Mouse (Mus musculus): ENCODE measurements around the gene Csnk1d. TPM values are rescaled to one million over a fixed set of nuclear protein-coding genes. Genes with fewer than 3 reads are reported as not detected.
A peak's percentile ranks its signal among the peaks of the same experiment; 100 is the strongest.

Gene Csnk1d
- polyA plus RNA-seq, 1 experiment, result 106 TPM

DNA sequence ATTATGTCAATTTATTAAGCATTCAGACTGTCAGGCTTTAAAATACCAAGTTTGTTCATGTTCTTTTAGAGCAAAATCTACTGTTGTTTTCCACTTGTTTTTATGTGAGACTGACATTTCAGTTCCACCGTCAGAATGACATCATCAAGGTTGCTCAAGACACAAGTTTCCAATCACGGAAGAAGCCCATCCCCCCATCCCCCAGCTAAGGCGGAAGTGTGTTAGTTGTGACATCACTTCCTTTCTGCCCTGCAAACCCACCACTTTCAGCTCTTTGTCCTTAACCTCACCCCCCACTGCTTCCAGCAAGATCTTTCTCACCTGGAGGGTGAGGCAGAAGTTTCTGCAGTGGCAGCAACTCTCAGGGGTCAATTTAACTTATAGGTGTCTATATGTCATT, 74.7 kb downstream of the Csnk1d start:
- Histone ChIP-seq H3K4me3 (ENCODE audit: control insufficient read depth, insufficient read depth, low read length) (no peak overlapping the region), H3K36me3 (ENCODE audit: control insufficient read depth, insufficient read depth, low read length) (no peaks in the 10 kb centered on the region), H3K27me3 (ENCODE audit: control insufficient read depth, insufficient read depth, low read length) (no peaks in the 10 kb centered on the region), H3K4me1 (replicated peaks; ENCODE audit: control insufficient read depth, insufficient read depth, low read length) (peaks cover 3% of the 10 kb centered on the region), H3K27ac (ENCODE audit: control insufficient read depth, insufficient read depth, low read length) (peak overlapping the region; percentile 80)
- TF ChIP-seq POLR2A (IDR thresholded peaks at IDR 0.05; ENCODE audit: control insufficient read depth, extremely low read depth, insufficient read depth, low read length, poor library complexity) (no peak), CTCF (IDR thresholded peaks at IDR 0.05; ENCODE audit: borderline replicate concordance, control insufficient read depth, extremely low read depth, insufficient read depth, low read length, poor library complexity) (no peak)
- 48% methylated on average over 3 of the region's 3 CpGs for WGBS
- DNase-seq, result peak; percentile 25

DNA sequence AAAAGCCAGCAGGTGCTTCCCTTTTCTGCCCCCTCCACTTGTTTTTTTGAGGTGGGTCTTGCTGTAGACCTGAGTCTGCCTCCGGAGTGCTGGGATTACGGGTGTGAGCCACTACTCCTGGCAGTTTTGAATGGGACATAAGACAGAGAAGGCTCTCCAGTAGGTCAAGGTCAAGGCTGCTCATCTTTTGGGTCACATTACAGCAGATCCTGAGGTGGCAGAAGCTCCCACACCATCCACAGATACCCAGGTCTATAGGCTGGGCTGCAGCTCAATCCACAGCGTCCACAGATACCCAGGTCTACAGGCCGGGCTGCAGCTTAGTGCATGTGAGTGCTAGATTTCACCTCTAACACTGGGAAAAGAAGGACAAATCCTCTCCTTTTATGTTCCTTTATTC, 77.3 kb downstream of the Csnk1d start:
- Histone ChIP-seq H3K4me3 (ENCODE audit: control insufficient read depth, insufficient read depth, low read length) (no peak overlapping the region), H3K4me1 (replicated peaks; ENCODE audit: control insufficient read depth, insufficient read depth, low read length) (peaks cover 3% of the 10 kb centered on the region), H3K27me3 (ENCODE audit: control insufficient read depth, insufficient read depth, low read length) (no peaks in the 10 kb centered on the region), H3K36me3 (ENCODE audit: control insufficient read depth, insufficient read depth, low read length) (no peaks in the 10 kb centered on the region), H3K27ac (ENCODE audit: control insufficient read depth, insufficient read depth, low read length) (no peak overlapping the region)
- no peak for DNase-seq
- TF ChIP-seq POLR2A (IDR thresholded peaks at IDR 0.05; ENCODE audit: control insufficient read depth, extremely low read depth, insufficient read depth, low read length, poor library complexity), result no peak
- no peak for TF ChIP-seq CTCF (IDR thresholded peaks at IDR 0.05; ENCODE audit: borderline replicate concordance, control insufficient read depth, extremely low read depth, insufficient read depth, low read length, poor library complexity)
- 98% methylated on average over 4 of the region's 4 CpGs for WGBS

Other genes with a start within 250 kb of the Csnk1d start
- 3.3 and 4.5 TPM in 2 replicates for gene Hmga1b, start 228.5 kb downstream of the Csnk1d start, polyA plus RNA-seq (2012; rRNA removed)
- gene Rfng, start 207.1 kb downstream of the Csnk1d start, polyA plus RNA-seq (2012; rRNA removed), result 87.4 and 102 TPM in 2 replicates
- gene Gps1, start 207.1 kb downstream of the Csnk1d start, polyA plus RNA-seq (2012; rRNA removed), result 171 and 193 TPM in 2 replicates
- gene Dus1l, start 194.9 kb downstream of the Csnk1d start, polyA plus RNA-seq (2012; rRNA removed), result 65.8 and 70.3 TPM in 2 replicates
- gene Fasn, start 166.8 kb downstream of the Csnk1d start, polyA plus RNA-seq (2012; rRNA removed), result 973 and 1,776 TPM in 2 replicates
- 1.6 and 1.7 TPM in 2 replicates for gene Ccdc57, start 58.5 kb downstream of the Csnk1d start, polyA plus RNA-seq (2012; rRNA removed)
- 8.0 and 8.5 TPM in 2 replicates for gene Slc16a3, start 42.9 kb downstream of the Csnk1d start, polyA plus RNA-seq (2012; rRNA removed)
- gene Cd7, start 48.1 kb upstream of the Csnk1d start, polyA plus RNA-seq (2012; rRNA removed), result 39.2 and 55.2 TPM in 2 replicates
- 0.97 and 1.2 TPM in 2 replicates for gene Sectm1b, start 72.2 kb upstream of the Csnk1d start, polyA plus RNA-seq (2012; rRNA removed)
- 2.4 and 2.7 TPM in 2 replicates for gene Sectm1a, start 89.9 kb upstream of the Csnk1d start, polyA plus RNA-seq (2012; rRNA removed)
- gene Tex19.2, start 127.3 kb upstream of the Csnk1d start, polyA plus RNA-seq (2012; rRNA removed), result 0.04 and 0.08 TPM in 2 replicates
- 0.08 TPM in 1 of 2 replicates, not detected in the other for gene Tex19.1, start 154.8 kb upstream of the Csnk1d start, polyA plus RNA-seq (2012; rRNA removed)
- 0.75 and 1.5 TPM in 2 replicates for gene Uts2r, start 168.9 kb upstream of the Csnk1d start, polyA plus RNA-seq (2012; rRNA removed)
- gene Hexdc, start 213.1 kb upstream of the Csnk1d start, polyA plus RNA-seq (2012; rRNA removed), result 11.2 and 15.0 TPM in 2 replicates
- gene Ogfod3, start 213.4 kb upstream of the Csnk1d start, polyA plus RNA-seq (2012; rRNA removed), result 6.2 and 7.4 TPM in 2 replicates
- 87.4 and 106 TPM in 2 replicates for gene Cybc1, start 238.0 kb upstream of the Csnk1d start, polyA plus RNA-seq (2012; rRNA removed)
- 100 and 101 TPM in 2 replicates for gene Narf, start 245.9 kb upstream of the Csnk1d start, polyA plus RNA-seq (2012; rRNA removed)

All from thymus, adult 2 months (tissue).